Mouse (Mus musculus) layer of hippocampus, postnatal 10 days (tissue): ENCODE data around the gene Tm9sf1. TPM values are rescaled to one million over a fixed set of nuclear protein-coding genes. Genes with fewer than 3 reads are reported as not detected.

Experiments
- DNase-seq, 2 experiments: peaks; one replicate each; pipeline ENCODE4 v3.0.0; 2021; ENCODE audit warnings: low spot score in 2 of 2
- long read RNA-seq: library from polyadenylated mRNA; stranded (forward); transcript quantifications from one replicate; pipeline ENCODE4 v2.0.0, GENCODE M21; 2023
- total RNA-seq, 2 experiments: library from RNA; stranded (reverse); gene quantifications; 2 replicates each; pipeline ENCODE4 v1.2.3; 2021

The Tm9sf1 gene
- 10 to 100 TPM; 42.0 to 55.9 TPM for total RNA-seq
- long read RNA-seq, transcript Tm9sf1-201 (5 exons, 2,382 nt): major isoform, 24 of 52 reads
- long read RNA-seq, partial matches to known transcripts: 7 of 52 reads
- long read RNA-seq, other reads (novel, unspliced or antisense): 17 of 52 reads

DNA sequence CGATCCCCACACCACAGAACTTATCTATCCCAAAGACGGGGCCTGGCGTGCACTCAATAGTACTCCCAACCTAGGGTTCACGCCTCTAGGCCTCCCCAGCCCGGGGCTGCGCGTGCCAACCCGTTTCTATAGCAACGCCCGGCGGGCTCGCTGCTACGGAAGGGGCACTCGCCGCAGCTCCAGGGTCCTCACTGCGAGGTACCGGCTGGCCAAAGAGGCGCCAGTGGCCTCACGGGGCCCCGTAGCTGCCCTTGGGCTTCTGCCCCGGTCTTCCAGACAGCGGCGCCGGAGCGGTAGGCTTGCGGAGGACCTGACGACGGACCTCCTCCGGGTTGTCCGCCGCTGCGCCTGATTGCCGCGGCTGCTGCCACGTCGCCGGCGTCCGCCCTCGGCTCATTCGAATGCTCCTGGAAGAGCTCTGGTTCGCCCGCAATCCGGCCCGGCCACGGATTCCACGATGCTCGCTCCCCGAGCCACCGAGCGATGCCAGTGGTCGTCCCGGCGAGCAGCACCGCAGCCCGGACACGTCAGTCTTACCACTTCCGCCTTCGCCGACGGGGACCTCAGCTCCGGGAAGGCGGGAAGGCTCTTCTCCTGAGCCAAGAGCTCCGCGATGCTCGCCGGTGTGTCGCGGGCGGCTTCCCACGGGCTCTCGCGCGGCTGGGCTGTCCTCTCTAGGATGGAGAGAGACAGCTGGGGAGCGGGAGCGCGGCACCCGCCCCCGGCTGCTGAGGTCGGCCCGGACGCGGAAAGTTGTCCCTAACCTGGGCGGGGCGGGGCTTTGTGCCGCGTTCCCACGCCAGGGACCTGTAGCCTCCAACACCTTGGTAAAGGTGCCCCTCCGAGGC is at the start of gene Tm9sf1:
TSS of gene Tm9sf1 (minus strand) at position 747 of the 848 bp plus-strand sequence.
- DNase-seq: peak; percentile 85 to 90

GRCm38 (mm10) chr14:55689433-55689832 is 45.8 kb upstream of the Tm9sf1 start:
- DNase-seq: no peak

DNA sequence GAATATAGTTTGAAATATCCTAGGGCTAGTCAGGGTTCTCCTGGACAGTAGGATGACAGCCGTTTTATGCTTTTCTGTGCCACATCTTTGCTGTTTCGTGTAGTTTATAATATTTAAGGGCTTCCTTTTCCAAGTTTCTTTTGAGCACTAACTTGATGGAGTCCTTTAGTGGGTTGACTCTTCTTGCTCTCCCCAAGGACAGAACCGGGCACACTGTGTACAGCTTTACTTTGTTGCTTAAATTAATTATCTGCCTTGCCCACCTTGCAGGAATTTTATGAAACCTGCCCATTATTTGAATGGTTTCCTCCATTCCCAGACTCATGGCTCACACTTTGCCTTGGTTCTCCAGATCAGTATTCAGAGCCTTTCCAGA is 38.5 kb upstream of the Tm9sf1 start:
- DNase-seq: no peak

- DNase-seq: peak; percentile 95
Observed at GRCm38 (mm10) chr14:55681160-55682117, 37.8 kb upstream of the Tm9sf1 start, which contains the start of gene Tinf2. TSS of gene Tinf2 (minus strand) at chr14:55681820.

- no peak for DNase-seq
Observed at GRCm38 (mm10) chr14:55677615-55678014, 34.0 kb upstream of the Tm9sf1 start.

GRCm38 (mm10) chr14:55672741-55673060 is 29.1 kb upstream of the Tm9sf1 start:
- DNase-seq: no peak

DNA sequence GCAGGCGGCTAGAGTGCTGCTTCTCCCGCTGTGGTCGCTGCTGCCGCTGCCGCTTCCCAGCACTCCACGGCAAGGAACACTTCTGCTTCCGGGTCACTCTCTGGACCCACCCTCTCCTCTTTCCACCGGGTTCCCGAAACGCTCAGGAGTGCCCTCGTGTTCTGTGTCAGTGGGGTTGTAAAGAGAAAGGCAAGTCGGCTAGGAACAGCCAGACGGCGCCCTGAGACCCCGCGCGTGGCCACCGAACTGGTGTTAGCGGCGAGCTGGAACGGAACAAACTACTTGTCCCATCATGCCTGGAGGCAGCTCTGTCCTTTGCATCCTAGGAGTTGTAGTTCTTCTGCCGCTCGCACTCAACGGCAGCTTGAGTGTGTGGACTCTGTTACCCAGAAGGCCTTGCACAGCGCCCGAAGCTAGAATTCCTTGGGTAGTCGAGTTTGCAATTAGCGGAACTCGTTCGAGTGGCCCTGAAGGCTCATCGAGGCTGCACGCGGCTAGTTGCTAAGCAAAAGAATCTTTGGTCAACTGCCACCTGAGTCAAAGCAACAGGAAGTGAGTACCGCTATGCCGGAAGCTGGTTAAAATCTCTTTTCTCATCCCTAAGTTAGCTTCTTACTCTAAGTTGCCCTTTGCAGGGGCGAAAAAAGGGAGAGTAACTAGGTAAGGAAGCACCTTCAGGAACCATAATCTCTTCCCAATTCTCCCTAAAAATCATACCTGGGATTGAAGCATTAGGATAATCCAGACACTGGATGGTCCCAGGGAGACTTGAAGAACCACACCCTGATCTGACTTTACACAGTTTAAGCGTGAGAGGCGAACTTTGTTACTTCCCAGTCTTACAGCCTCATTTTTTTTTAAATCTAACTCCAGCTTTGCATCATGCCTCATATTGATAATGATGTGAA is 28.5 kb upstream of the Tm9sf1 start, which contains the start of the genes Gmpr2 and Nedd8:
TSS of gene Gmpr2 (plus strand) at position 109 of the 908 bp plus-strand sequence.
TSS of gene Nedd8 (minus strand) at position 292 of the 908 bp plus-strand sequence.
- DNase-seq: peak; percentile 88 to 90

DNA sequence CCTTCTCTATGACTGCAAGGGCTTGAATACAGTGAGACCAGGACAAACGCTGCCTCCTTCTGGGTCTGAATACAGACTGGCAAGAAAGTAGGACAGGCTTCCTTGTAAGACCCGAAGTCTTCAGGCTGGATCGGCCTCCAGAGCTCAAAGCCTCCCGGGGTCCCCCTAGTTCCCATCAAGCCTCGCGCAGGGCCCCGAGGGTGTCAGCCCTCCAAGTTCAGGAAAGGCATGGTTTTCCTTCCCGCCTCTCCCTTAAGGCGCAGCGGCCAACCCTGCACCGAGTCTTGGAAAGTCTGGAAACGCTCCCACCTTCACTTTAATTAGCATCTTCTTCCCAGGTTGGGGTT is 27.9 kb upstream of the Tm9sf1 start:
- no peak for DNase-seq

DNA sequence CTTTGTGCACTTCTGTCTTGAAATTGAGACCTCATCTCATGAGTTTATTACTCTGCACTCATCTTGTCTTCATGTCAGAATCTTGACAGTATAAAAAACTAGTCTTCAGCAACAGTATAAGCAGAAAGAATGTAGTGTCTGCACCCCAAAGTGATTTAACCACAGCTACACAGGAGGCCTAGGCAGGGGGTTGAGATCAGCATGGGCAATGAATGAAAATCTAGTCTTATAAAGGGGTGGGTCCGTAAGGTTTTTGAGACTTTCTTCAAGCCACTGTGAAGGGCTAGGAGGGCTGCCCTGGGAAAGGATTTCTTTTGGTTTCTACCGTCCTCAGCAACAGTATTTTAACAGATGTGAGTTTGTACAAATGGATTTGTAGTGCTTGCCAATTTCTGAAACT is 17.0 kb upstream of the Tm9sf1 start:
- no peak for DNase-seq

DNA sequence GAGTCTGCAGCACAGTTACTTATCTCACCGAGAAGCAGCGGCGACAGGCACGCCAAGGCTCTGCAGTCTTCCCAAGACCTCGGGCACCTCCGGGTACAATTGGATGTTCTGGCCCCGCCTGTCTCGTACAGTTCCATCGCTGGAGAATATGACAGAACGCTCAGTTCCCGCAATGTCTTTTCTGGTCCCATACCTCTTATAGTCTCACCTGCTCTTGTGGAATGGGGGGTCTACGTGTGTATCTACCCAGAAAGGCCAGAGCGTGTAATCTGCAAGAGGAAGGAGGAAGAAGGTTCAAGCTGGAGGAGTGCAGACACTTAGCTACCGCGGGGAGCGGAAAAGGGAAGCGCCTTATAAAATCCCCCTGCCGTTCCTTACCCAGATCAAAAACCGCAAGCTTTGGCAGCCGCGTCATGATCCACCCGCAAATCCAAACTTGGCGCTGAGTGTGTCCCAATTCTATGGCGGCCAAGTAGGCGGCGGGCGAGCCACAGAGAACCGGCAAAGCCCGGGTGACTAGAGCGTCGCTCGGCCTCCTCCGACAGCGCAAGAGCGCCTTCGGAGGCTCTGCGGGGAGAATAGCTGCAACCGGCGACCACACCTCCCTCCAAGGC is 16.5 kb upstream of the Tm9sf1 start, which contains the start of gene Mdp1:
TSS of gene Mdp1 (minus strand) at position 549 of the 614 bp plus-strand sequence.
- peak; percentile 76 to 83 for DNase-seq

DNA sequence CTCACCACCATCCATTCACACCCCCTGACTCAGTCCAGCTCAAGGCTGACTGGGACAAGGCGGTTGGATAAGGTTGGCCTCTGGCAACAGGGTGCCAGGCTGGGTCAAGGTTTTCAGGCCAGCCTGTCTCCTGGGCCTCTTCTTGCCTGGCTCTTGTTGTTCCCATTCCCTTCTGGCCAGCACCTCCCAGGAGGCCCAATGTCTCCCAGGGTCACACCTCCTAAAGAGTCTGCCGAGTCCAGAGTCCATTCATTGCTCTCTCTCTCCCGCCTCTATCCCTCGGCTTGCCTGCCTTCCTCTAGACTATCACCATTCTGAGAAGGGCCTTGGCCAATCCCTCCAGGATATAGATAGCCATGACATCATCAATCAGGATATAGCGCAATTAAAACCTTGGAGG is 14.4 kb upstream of the Tm9sf1 start:
- no peak for DNase-seq

GRCm38 (mm10) chr14:55656935-55657334 is 13.3 kb upstream of the Tm9sf1 start:
- DNase-seq: no peak

- no peak for DNase-seq
Observed at GRCm38 (mm10) chr14:55651528-55651927, 7.9 kb upstream of the Tm9sf1 start.

GRCm38 (mm10) chr14:55649884-55650283 is 6.3 kb upstream of the Tm9sf1 start, which contains the start of gene Tssk4:
TSS of gene Tssk4 (plus strand) at chr14:55650184.
- no peak for DNase-seq

GRCm38 (mm10) chr14:55644261-55644888 is 769 bp upstream of the Tm9sf1 start:
- no peak for DNase-seq

- no peak for DNase-seq
Observed at GRCm38 (mm10) chr14:55642679-55643059, 937 bp downstream of the Tm9sf1 start.

- no peak for DNase-seq
Observed at GRCm38 (mm10) chr14:55641291-55641690, 2.3 kb downstream of the Tm9sf1 start.

DNA sequence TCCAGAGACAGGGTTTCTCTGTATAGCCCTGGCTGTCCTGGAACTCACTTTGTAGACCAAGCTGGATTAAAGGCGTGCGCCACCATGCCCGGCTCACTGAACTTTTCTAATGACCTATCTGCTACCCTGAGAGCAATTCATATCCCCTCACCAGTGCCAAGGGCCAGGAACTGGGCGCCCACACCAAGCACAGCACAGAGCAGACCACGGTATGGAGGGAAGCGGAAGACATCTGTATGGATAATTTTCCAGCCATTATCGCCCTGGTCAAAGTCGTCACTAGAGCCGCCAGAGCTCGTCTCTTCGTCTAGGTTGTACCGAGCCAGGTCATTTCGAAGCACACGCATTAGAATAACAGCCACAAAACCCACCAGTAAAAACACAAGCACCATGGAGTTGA is 2.8 kb downstream of the Tm9sf1 start:
- no peak for DNase-seq

- DNase-seq: no peak
Observed at GRCm38 (mm10) chr14:55637795-55638194, 5.8 kb downstream of the Tm9sf1 start, which contains the start of gene Gm49378. TSS of gene Gm49378 (minus strand) at chr14:55637895.
